Mouse (Mus musculus): ENCODE measurements around the gene Gk5. TPM values are rescaled to one million over a fixed set of nuclear protein-coding genes. Genes with fewer than 3 reads are reported as not detected.

Gene Gk5
- polyA plus RNA-seq, 2 experiments: 0.41 to 0.51 TPM

GRCm38 (mm10) chr9:96134916-96135315 is 15.8 kb downstream of the Gk5 start:
- ATAC-seq (ENCODE audit: insufficient read depth): no peak

DNA sequence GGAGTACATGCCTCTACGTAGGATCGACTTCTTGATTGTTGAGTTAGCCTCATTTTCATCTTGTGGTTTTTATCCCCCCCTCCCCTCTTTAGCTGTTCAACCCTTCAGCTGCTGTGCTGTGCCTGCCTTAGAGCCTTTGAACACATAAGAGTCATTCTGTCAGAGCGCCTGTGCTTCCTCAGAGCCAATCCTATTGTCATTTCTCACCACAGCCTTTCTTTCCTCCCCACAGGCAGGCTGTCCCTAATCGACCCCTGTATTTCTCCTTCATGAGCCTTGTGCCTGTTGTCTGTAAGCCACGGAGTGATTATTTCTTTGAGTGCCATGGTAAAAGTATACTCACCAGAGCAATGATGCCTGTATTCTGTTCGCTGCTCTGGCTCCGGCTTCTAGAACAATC is 16.3 kb downstream of the Gk5 start:
- Histone ChIP-seq H3K9ac (replicated peaks) (no peak overlapping the region), H3K27ac (no peak overlapping the region), H3K36me3 (replicated peaks; ENCODE audit: control insufficient read depth, insufficient read depth, low read depth) (no peaks in the 10 kb centered on the region), H3K4me2 (ENCODE audit: low read depth) (no peak overlapping the region), H3K4me3 (ENCODE audit: insufficient read depth in 1 of 2, low read depth in 2 of 2, low read length in 2 of 2) (no peak overlapping the region), H3K27me3 (ENCODE audit: control insufficient read depth, insufficient read depth, low read length) (no peaks in the 10 kb centered on the region), H3K4me1 (replicated peaks; ENCODE audit: control insufficient read depth in 2 of 2, insufficient read depth in 2 of 2, low read length in 1 of 2) (no peaks in the 10 kb centered on the region), H3K9me3 (ENCODE audit: control insufficient read depth, low read length) (no peaks in the 10 kb centered on the region)
- TF ChIP-seq EP300 (IDR thresholded peaks at IDR 0.05; ENCODE audit: low read depth) (no peak), CTCF (IDR thresholded peaks at IDR 0.05; ENCODE audit: low read depth) (no peak)
- no peak for ATAC-seq (ENCODE audit: insufficient read depth)
- 59% methylated on average over 7 of the region's 7 CpGs for WGBS (ENCODE audit: insufficient replicate concordance)
- DNase-seq (ENCODE audit: low read depth in 3 of 3, low spot score in 3 of 3): no peak

More at GRCm38 (mm10) chr9:96134916-96135315, 15.8 kb downstream of the Gk5 start:
- no peak overlapping the region for H3K4me3 ChIP-seq (ENCODE audit: insufficient read depth in 1 of 2, low read depth in 2 of 2, low read length in 2 of 2)
- H3K9ac ChIP-seq (replicated peaks): no peak overlapping the region
- H3K36me3 ChIP-seq (replicated peaks; ENCODE audit: control insufficient read depth, insufficient read depth, low read depth): no peaks in the 10 kb centered on the region
- H3K4me1 ChIP-seq (replicated peaks; ENCODE audit: control insufficient read depth in 2 of 2, insufficient read depth in 2 of 2, low read length in 1 of 2): no peaks in the 10 kb centered on the region
- H3K9me3 ChIP-seq (ENCODE audit: control insufficient read depth, low read length): no peaks in the 10 kb centered on the region
- TF ChIP-seq CTCF (IDR thresholded peaks at IDR 0.05; ENCODE audit: low read depth): no peak
- no peak for TF ChIP-seq EP300 (IDR thresholded peaks at IDR 0.05; ENCODE audit: low read depth)
- H3K27me3 ChIP-seq (ENCODE audit: control insufficient read depth, insufficient read depth, low read length): no peaks in the 10 kb centered on the region
- no peak overlapping the region for H3K27ac ChIP-seq
- no peak overlapping the region for H3K4me2 ChIP-seq (ENCODE audit: low read depth)
- DNase-seq (ENCODE audit: low read depth in 3 of 3, low spot score in 3 of 3): no peak
- WGBS (ENCODE audit: insufficient replicate concordance): 61% methylated on average over 8 of the region's 8 CpGs

DNA sequence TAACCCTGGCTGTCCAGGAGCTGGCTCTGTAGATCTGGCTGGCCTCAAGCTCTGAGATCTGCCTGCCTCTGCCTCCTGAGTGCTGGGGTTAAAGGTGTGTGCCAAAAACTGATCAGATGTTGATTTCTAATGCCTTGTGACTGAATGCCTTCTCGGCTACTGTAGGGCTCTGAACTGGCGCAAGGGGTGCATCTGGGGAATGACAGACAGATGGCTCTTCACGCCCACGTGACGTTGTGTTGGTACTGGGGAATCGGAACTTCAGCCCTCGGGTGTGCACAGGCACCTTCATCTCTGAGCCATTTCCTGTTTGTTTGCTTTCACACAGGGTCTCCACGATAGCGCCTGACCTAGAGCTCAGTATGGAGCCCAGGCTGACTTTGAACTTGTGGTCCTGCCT is 19.8 kb downstream of the Gk5 start:
- H3K27ac ChIP-seq: no peak overlapping the region
- no peaks in the 10 kb centered on the region for H3K9me3 ChIP-seq (ENCODE audit: control insufficient read depth, low read length)
- H3K4me2 ChIP-seq (ENCODE audit: low read depth): no peak overlapping the region
- no peaks in the 10 kb centered on the region for H3K27me3 ChIP-seq (ENCODE audit: control insufficient read depth, insufficient read depth, low read length)
- H3K9ac ChIP-seq (replicated peaks): no peak overlapping the region
- ATAC-seq (ENCODE audit: insufficient read depth): no peak
- no peaks in the 10 kb centered on the region for H3K36me3 ChIP-seq (replicated peaks; ENCODE audit: control insufficient read depth, insufficient read depth, low read depth)
- H3K4me1 ChIP-seq (replicated peaks; ENCODE audit: control insufficient read depth in 2 of 2, insufficient read depth in 2 of 2, low read length in 1 of 2): no peaks in the 10 kb centered on the region
- TF ChIP-seq CTCF (IDR thresholded peaks at IDR 0.05; ENCODE audit: low read depth) (no peak), EP300 (IDR thresholded peaks at IDR 0.05; ENCODE audit: low read depth) (no peak)
- no peak for DNase-seq (ENCODE audit: low read depth in 3 of 3, low spot score in 3 of 3)
- H3K4me3 ChIP-seq (ENCODE audit: insufficient read depth in 1 of 2, low read depth in 2 of 2, low read length in 2 of 2): no peak overlapping the region
- 76% methylated on average over 9 of the region's 9 CpGs for WGBS (ENCODE audit: insufficient replicate concordance)

- no peak overlapping the region for H3K27ac ChIP-seq
- 40% methylated on average over 5 of the region's 5 CpGs for WGBS (ENCODE audit: insufficient replicate concordance)
- DNase-seq (ENCODE audit: low read depth in 3 of 3, low spot score in 3 of 3) (no peak), ATAC-seq (ENCODE audit: insufficient read depth) (no peak)
- no peaks in the 10 kb centered on the region for H3K27me3 ChIP-seq (ENCODE audit: control insufficient read depth, insufficient read depth, low read length)
- no peaks in the 10 kb centered on the region for H3K4me1 ChIP-seq (replicated peaks; ENCODE audit: control insufficient read depth in 2 of 2, insufficient read depth in 2 of 2, low read length in 1 of 2)
- no peak overlapping the region for H3K4me2 ChIP-seq (ENCODE audit: low read depth)
- no peaks in the 10 kb centered on the region for H3K36me3 ChIP-seq (replicated peaks; ENCODE audit: control insufficient read depth, insufficient read depth, low read depth)
- no peaks in the 10 kb centered on the region for H3K9me3 ChIP-seq (ENCODE audit: control insufficient read depth, low read length)
- H3K9ac ChIP-seq (replicated peaks): no peak overlapping the region
- no peak for TF ChIP-seq CTCF (IDR thresholded peaks at IDR 0.05; ENCODE audit: low read depth)
- TF ChIP-seq EP300 (IDR thresholded peaks at IDR 0.05; ENCODE audit: low read depth): no peak
- no peak overlapping the region for H3K4me3 ChIP-seq (ENCODE audit: insufficient read depth in 1 of 2, low read depth in 2 of 2, low read length in 2 of 2)
Observed at GRCm38 (mm10) chr9:96139876-96140275, 20.7 kb downstream of the Gk5 start.

DNA sequence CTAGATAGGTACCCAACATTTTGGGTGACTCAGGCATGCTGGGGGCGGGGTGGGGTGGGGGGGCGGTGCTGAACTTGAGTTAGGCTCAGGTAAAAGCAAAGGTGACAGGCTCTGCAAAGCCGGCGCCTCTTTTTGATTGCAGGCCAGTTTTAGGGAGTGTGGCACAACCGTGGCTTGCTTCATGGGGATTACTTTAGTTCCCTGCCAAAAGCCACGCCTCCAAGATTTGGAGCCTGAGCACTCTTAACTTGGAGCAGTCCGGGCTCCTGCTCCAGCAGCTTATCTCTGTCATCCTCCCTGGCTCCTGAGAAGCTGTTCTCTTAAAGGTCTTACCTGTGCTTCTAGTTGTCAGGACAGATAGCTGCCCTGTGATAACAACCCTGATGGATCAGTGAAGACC is 21.8 kb downstream of the Gk5 start:
- H3K4me2 ChIP-seq (ENCODE audit: low read depth): no peak overlapping the region
- no peak for TF ChIP-seq CTCF (IDR thresholded peaks at IDR 0.05; ENCODE audit: low read depth)
- TF ChIP-seq EP300 (IDR thresholded peaks at IDR 0.05; ENCODE audit: low read depth): no peak
- H3K27me3 ChIP-seq (ENCODE audit: control insufficient read depth, insufficient read depth, low read length): no peaks in the 10 kb centered on the region
- DNase-seq (ENCODE audit: low read depth in 3 of 3, low spot score in 3 of 3) (no peak), ATAC-seq (ENCODE audit: insufficient read depth) (no peak)
- no peaks in the 10 kb centered on the region for H3K36me3 ChIP-seq (replicated peaks; ENCODE audit: control insufficient read depth, insufficient read depth, low read depth)
- H3K4me1 ChIP-seq (replicated peaks; ENCODE audit: control insufficient read depth in 2 of 2, insufficient read depth in 2 of 2, low read length in 1 of 2): no peaks in the 10 kb centered on the region
- no peak overlapping the region for H3K9ac ChIP-seq (replicated peaks)
- 68% methylated on average over 7 of the region's 7 CpGs for WGBS (ENCODE audit: insufficient replicate concordance)
- H3K9me3 ChIP-seq (ENCODE audit: control insufficient read depth, low read length): no peaks in the 10 kb centered on the region
- H3K27ac ChIP-seq: no peak overlapping the region
- no peak overlapping the region for H3K4me3 ChIP-seq (ENCODE audit: insufficient read depth in 1 of 2, low read depth in 2 of 2, low read length in 2 of 2)
